Mouse (Mus musculus): ENCODE results near the gene Slc2a4.
A peak's percentile ranks its signal among the peaks of the same experiment; 100 is the strongest.

The Slc2a4 gene

GRCm38 (mm10) chr11:69948066-69948762, at the start of gene Slc2a4:
Slc2a4 (minus strand) TSS chr11:69948188.
- DNase-seq: peak; percentile 46 to 64

- peak; percentile 67 to 81 for DNase-seq
Measured at GRCm38 (mm10) chr11:69997070-69997509, 49.1 kb upstream of the Slc2a4 start.

GRCm38 (mm10) chr11:69996161-69997061, 48.4 kb upstream of the Slc2a4 start:
- DNase-seq: peak in 1 of 2 experiments; percentile 56

GRCm38 (mm10) chr11:69995391-69995960, 47.5 kb upstream of the Slc2a4 start, which contains the start of gene Phf23:
Phf23 (plus strand) TSS chr11:69995777.
- DNase-seq: peak; percentile 91 to 96

GRCm38 (mm10) chr11:69994401-69995090, 46.6 kb upstream of the Slc2a4 start:
- DNase-seq: no peak

- no peak for DNase-seq
Measured at GRCm38 (mm10) chr11:69992932-69993331, 44.9 kb upstream of the Slc2a4 start.

- DNase-seq: no peak
Measured at GRCm38 (mm10) chr11:69992396-69992795, 44.4 kb upstream of the Slc2a4 start.

GRCm38 (mm10) chr11:69991711-69992110, 43.7 kb upstream of the Slc2a4 start:
- no peak for DNase-seq

- peak; percentile 96 for DNase-seq
Measured at GRCm38 (mm10) chr11:69990850-69991691, 43.1 kb upstream of the Slc2a4 start, which contains the start of gene Gabarap. Gabarap (plus strand) TSS chr11:69991143.

- DNase-seq: no peak
Measured at GRCm38 (mm10) chr11:69989949-69990348, 42.0 kb upstream of the Slc2a4 start.

- no peak for DNase-seq
Measured at GRCm38 (mm10) chr11:69984431-69984830, 36.4 kb upstream of the Slc2a4 start.

- DNase-seq: no peak
Measured at GRCm38 (mm10) chr11:69983377-69983776, 35.4 kb upstream of the Slc2a4 start.

GRCm38 (mm10) chr11:69982877-69983276, 34.9 kb upstream of the Slc2a4 start:
- no peak for DNase-seq

GRCm38 (mm10) chr11:69982225-69982624, 34.2 kb upstream of the Slc2a4 start, which contains the start of gene Elp5:
Elp5 (minus strand) TSS chr11:69982517.
- DNase-seq: no peak

GRCm38 (mm10) chr11:69981141-69981762, 33.3 kb upstream of the Slc2a4 start, which contains the start of gene Ctdnep1:
Ctdnep1 (plus strand) TSS chr11:69981156.
- no peak for DNase-seq

- DNase-seq: peak; percentile 98 to 99
Measured at GRCm38 (mm10) chr11:69980196-69981140, 32.5 kb upstream of the Slc2a4 start.

- no peak for DNase-seq
Measured at GRCm38 (mm10) chr11:69979827-69980195, 31.8 kb upstream of the Slc2a4 start.

GRCm38 (mm10) chr11:69976271-69976670, 28.3 kb upstream of the Slc2a4 start:
- no peak for DNase-seq

- no peak for DNase-seq
Measured at GRCm38 (mm10) chr11:69974907-69975306, 26.9 kb upstream of the Slc2a4 start.

- DNase-seq: no peak
Measured at GRCm38 (mm10) chr11:69970775-69971174, 22.8 kb upstream of the Slc2a4 start.

Data from cerebellum, postnatal 36 days (tissue).